Mouse (Mus musculus): Measurements from ENCODE around the gene Snn.
A peak's percentile ranks its signal among the peaks of the same experiment; 100 is the strongest.

Gene Snn

GRCm38 (mm10) chr16:11086299-11086698, 25.6 kb downstream of the Snn start:
- DNase-seq (ENCODE audit: low spot score): no peak

GRCm38 (mm10) chr16:11086856-11087588, 26.3 kb downstream of the Snn start:
- DNase-seq (ENCODE audit: low spot score): no peak

GRCm38 (mm10) chr16:11090836-11091570, 30.3 kb downstream of the Snn start:
- DNase-seq (ENCODE audit: low spot score): no peak

GRCm38 (mm10) chr16:11092061-11092460, 31.3 kb downstream of the Snn start:
- DNase-seq (ENCODE audit: low spot score): no peak

GRCm38 (mm10) chr16:11092523-11092922, 31.8 kb downstream of the Snn start:
- DNase-seq (ENCODE audit: low spot score): no peak

- DNase-seq (ENCODE audit: low spot score): no peak
These were observed 33.1 kb downstream of the Snn start for GRCm38 (mm10) chr16:11093717-11094386.

- no peak for DNase-seq (ENCODE audit: low spot score)
These were observed 36.6 kb downstream of the Snn start for GRCm38 (mm10) chr16:11097301-11097700.

- no peak for DNase-seq (ENCODE audit: low spot score)
These were observed 44.2 kb downstream of the Snn start for GRCm38 (mm10) chr16:11104905-11105304.

GRCm38 (mm10) chr16:11109198-11109740, 48.5 kb downstream of the Snn start:
- DNase-seq (ENCODE audit: low spot score): peak; percentile 48

GRCm38 (mm10) chr16:11122625-11123024, 61.9 kb downstream of the Snn start:
- DNase-seq (ENCODE audit: low spot score): no peak

GRCm38 (mm10) chr16:11124110-11124509, 63.4 kb downstream of the Snn start:
- no peak for DNase-seq (ENCODE audit: low spot score)

Measured in embryo, embryonic 10 days (tissue).